Mouse (Mus musculus): ENCODE results near the gene Gimap4. TPM values are rescaled to one million over a fixed set of nuclear protein-coding genes. Genes with fewer than 3 reads are reported as not detected.

Gene Gimap4
- polyA plus RNA-seq, 1 experiment from 2014 or later, result 3.3 TPM

DNA sequence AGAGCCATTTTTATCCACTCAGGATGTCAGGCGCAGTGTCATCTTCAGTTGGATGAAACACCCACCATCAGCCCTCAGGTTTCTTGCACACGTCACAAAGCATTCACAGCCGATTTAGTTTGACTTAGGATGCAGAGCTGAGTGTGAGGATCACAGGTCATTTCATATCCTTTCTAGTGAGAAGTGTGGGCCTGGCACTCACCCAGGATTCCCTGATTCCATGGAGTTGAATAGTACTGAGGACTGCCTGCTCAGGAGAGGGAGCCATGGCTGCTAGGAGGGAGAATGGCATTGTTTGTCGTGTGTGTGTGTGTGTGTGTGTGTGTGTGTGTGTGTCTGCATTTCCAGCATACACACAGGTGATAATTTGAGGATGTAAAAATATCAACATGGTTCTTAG, 36.0 kb downstream of the Gimap4 start:
- 84% methylated on average over 4 of the region's 4 CpGs for WGBS
- ATAC-seq (ENCODE audit: low read depth), result no peak
- H3K27me3 ChIP-seq, result no peaks in the 10 kb centered on the region
- no peak overlapping the region for H3K4me3 ChIP-seq
- H3K4me1 ChIP-seq (replicated peaks), result no peaks in the 10 kb centered on the region
- no peaks in the 10 kb centered on the region for H3K36me3 ChIP-seq
- no peak overlapping the region for H3K27ac ChIP-seq (replicated peaks)
- no peak overlapping the region for H3K9ac ChIP-seq
- H3K4me2 ChIP-seq, result no peak overlapping the region
- H3K9me3 ChIP-seq, result no peaks in the 10 kb centered on the region

DNA sequence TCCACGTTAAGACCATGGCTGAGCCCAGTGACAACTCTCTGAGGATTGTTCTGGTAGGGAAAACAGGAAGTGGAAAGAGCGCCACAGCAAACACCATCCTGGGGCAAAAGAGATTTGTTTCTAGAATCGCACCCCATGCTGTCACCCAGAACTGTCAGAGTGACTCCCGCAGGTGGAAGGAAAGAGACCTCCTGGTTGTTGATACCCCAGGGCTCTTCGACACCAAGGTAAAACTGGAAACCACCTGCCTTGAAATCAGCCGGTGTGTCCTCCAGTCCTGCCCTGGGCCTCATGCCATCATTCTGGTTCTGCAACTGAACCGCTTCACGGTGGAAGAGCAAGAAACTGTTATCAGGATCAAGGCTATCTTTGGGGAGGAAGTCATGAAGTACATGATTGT, 39.1 kb downstream of the Gimap4 start:
- no peaks in the 10 kb centered on the region for H3K36me3 ChIP-seq
- no peak overlapping the region for H3K4me3 ChIP-seq
- 88% methylated on average over 8 of the region's 8 CpGs for WGBS
- H3K27me3 ChIP-seq, result no peaks in the 10 kb centered on the region
- no peak overlapping the region for H3K4me2 ChIP-seq
- H3K4me1 ChIP-seq (replicated peaks), result peaks cover 5% of the 10 kb centered on the region; the same call in 1 of the 2 replicates
- H3K27ac ChIP-seq (replicated peaks), result no peak overlapping the region
- no peak overlapping the region for H3K9ac ChIP-seq
- no peak for ATAC-seq (ENCODE audit: low read depth)
- H3K9me3 ChIP-seq, result no peaks in the 10 kb centered on the region

GRCm38 (mm10) chr6:48725476-48725875, 41.1 kb downstream of the Gimap4 start:
- Histone ChIP-seq H3K4me1 (replicated peaks) (peaks cover 5% of the 10 kb centered on the region; the same call in 1 of the 2 replicates), H3K36me3 (no peaks in the 10 kb centered on the region), H3K4me2 (no peak overlapping the region), H3K27ac (replicated peaks) (no peak overlapping the region), H3K4me3 (no peak overlapping the region), H3K27me3 (no peaks in the 10 kb centered on the region), H3K9ac (no peak overlapping the region), H3K9me3 (no peaks in the 10 kb centered on the region)
- ATAC-seq (ENCODE audit: low read depth), result no peak
- WGBS, result 0% methylated on average over 1 of the region's 1 CpGs

- Histone ChIP-seq H3K9ac (no peak overlapping the region), H3K27me3 (no peaks in the 10 kb centered on the region), H3K9me3 (no peaks in the 10 kb centered on the region), H3K4me3 (no peak overlapping the region), H3K4me2 (no peak overlapping the region), H3K27ac (replicated peaks) (no peak overlapping the region), H3K4me1 (replicated peaks) (peaks cover 5% of the 10 kb centered on the region; the same call in 1 of the 2 replicates), H3K36me3 (no peaks in the 10 kb centered on the region)
- ATAC-seq (ENCODE audit: low read depth), result no peak
- WGBS, result 89% methylated on average over 5 of the region's 5 CpGs
Measured at GRCm38 (mm10) chr6:48727761-48728160, 43.4 kb downstream of the Gimap4 start.

- no peak overlapping the region for H3K4me2 ChIP-seq
- H3K36me3 ChIP-seq, result no peaks in the 10 kb centered on the region
- H3K9me3 ChIP-seq, result no peaks in the 10 kb centered on the region
- ATAC-seq (ENCODE audit: low read depth), result no peak
- no peak overlapping the region for H3K4me3 ChIP-seq
- H3K9ac ChIP-seq, result no peak overlapping the region
- H3K4me1 ChIP-seq (replicated peaks), result no peaks in the 10 kb centered on the region
- H3K27ac ChIP-seq (replicated peaks), result no peak overlapping the region
- 60% methylated on average over 8 of the region's 8 CpGs for WGBS
- no peaks in the 10 kb centered on the region for H3K27me3 ChIP-seq
Measured at GRCm38 (mm10) chr6:48732864-48733304, 48.5 kb downstream of the Gimap4 start.

DNA sequence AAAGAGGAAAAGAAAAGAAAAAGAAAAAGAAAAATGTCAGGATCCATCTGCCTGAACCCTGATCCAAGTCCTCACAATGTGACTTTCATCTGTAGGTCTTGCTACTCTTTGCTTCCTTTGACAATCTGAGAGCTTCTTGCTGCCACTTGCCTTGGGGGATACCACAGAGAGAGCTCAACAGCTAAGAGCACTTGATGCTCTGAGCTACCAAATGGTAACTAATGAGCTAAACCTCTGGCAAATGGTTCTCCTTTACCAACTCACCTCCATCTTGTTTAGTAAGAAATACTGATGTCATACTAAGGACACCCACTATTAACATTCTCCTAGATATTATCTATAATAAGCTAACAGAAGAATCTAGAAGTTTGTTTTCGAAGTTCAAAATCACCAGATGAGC, 49.3 kb downstream of the Gimap4 start:
- no peak overlapping the region for H3K9ac ChIP-seq
- H3K4me3 ChIP-seq, result no peak overlapping the region
- H3K4me1 ChIP-seq (replicated peaks), result no peaks in the 10 kb centered on the region
- H3K4me2 ChIP-seq, result no peak overlapping the region
- H3K9me3 ChIP-seq, result no peaks in the 10 kb centered on the region
- H3K36me3 ChIP-seq, result no peaks in the 10 kb centered on the region
- WGBS, result 80% methylated on average over 1 of the region's 1 CpGs
- H3K27ac ChIP-seq (replicated peaks), result no peak overlapping the region
- H3K27me3 ChIP-seq, result no peaks in the 10 kb centered on the region
- ATAC-seq (ENCODE audit: low read depth), result no peak

- H3K4me1 ChIP-seq (replicated peaks), result peaks cover 3% of the 10 kb centered on the region; the same call in 1 of the 2 replicates
- H3K27ac ChIP-seq (replicated peaks), result no peak overlapping the region
- H3K9ac ChIP-seq, result no peak overlapping the region
- H3K27me3 ChIP-seq, result peaks cover 20% of the 10 kb centered on the region
- WGBS, result 81% methylated on average over 2 of the region's 2 CpGs
- no peak overlapping the region for H3K4me2 ChIP-seq
- no peak overlapping the region for H3K4me3 ChIP-seq
- no peaks in the 10 kb centered on the region for H3K36me3 ChIP-seq
- no peak for ATAC-seq (ENCODE audit: low read depth)
- H3K9me3 ChIP-seq, result no peaks in the 10 kb centered on the region
Measured at GRCm38 (mm10) chr6:48737053-48737452, 52.7 kb downstream of the Gimap4 start.

- Histone ChIP-seq H3K4me2 (no peak overlapping the region), H3K27ac (replicated peaks) (no peak overlapping the region), H3K27me3 (peaks cover 26% of the 10 kb centered on the region), H3K4me3 (no peak overlapping the region), H3K9ac (no peak overlapping the region), H3K36me3 (no peaks in the 10 kb centered on the region), H3K9me3 (no peaks in the 10 kb centered on the region), H3K4me1 (replicated peaks) (peaks cover 10% of the 10 kb centered on the region)
- no peak for ATAC-seq (ENCODE audit: low read depth)
- 91% methylated on average over 5 of the region's 5 CpGs for WGBS
Measured at GRCm38 (mm10) chr6:48737688-48738087, 53.3 kb downstream of the Gimap4 start.

GRCm38 (mm10) chr6:48738961-48739779, 54.8 kb downstream of the Gimap4 start, which contains the start of gene Gimap1:
Gene Gimap1 (plus strand): TSS chr6:48739054.
- no peaks in the 10 kb centered on the region for H3K36me3 ChIP-seq
- no peak within 1 kb of the TSS for H3K27ac ChIP-seq (replicated peaks)
- WGBS, result 83% methylated on average over 15 of the region's 15 CpGs
- H3K4me3 ChIP-seq, result no peak within 1 kb of the TSS
- H3K9ac ChIP-seq, result peak within 1 kb of the TSS; percentile 22; the same call in 1 of the 2 replicates
- H3K4me1 ChIP-seq (replicated peaks), result peaks cover 15% of the 10 kb centered on the region
- H3K9me3 ChIP-seq, result no peaks in the 10 kb centered on the region
- H3K27me3 ChIP-seq, result peaks cover 40% of the 10 kb centered on the region
- ATAC-seq (ENCODE audit: low read depth), result no peak
- H3K4me2 ChIP-seq, result no peak within 1 kb of the TSS

DNA sequence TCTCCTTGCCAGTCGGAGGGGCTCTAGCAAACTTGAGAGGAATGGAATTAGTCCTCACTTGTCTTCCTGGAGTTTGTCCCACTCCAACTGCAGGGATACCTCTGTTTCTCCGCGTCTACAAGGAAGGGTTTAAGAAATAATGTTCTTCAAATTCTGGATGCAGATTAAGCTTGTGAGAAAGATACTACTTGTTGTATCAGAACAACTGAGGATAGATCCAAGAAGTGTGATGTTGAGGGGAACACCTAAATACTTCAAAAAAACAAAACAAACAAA, 55.4 kb downstream of the Gimap4 start:
- Histone ChIP-seq H3K4me1 (replicated peaks) (peaks cover 15% of the 10 kb centered on the region), H3K4me2 (no peak overlapping the region), H3K27ac (replicated peaks) (no peak overlapping the region), H3K9ac (no peak overlapping the region), H3K9me3 (no peaks in the 10 kb centered on the region), H3K27me3 (peaks cover 45% of the 10 kb centered on the region), H3K4me3 (no peak overlapping the region), H3K36me3 (no peaks in the 10 kb centered on the region)
- no peak for ATAC-seq (ENCODE audit: low read depth)
- WGBS, result 92% methylated on average over 3 of the region's 3 CpGs

DNA sequence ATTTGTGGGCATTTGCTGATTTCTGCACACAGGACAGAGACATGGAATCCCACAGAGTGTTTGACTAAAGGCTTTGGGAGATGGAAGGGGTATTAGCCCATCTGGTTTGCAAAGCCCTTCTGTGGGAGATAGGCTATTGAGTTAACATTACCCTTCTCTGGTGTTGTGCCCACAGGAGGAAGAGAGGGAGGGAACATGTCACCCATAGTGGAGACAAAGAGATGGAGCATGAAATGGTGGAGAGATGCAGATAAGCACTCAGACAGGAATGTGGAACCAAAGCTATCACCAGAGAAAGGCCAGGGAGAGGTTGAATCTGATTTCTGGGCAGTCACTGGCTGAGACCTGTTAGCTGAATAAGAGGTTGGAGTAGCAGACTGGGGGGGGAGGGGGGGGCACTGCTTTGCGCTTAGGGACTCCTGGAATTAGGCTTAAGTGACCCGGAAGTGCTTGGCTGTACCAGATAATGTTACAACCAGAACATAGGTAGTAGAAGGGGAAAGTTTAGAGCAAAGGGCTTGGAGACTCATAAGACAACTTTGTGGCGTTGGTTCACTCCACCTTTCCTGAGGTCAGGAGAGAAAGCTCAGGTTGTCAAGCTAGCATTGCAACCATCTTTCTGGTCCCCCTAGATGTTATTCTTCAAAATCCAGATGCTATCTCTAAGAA, 56.3 kb downstream of the Gimap4 start:
- no peaks in the 10 kb centered on the region for H3K9me3 ChIP-seq
- H3K27ac ChIP-seq (replicated peaks), result no peak overlapping the region
- H3K4me3 ChIP-seq, result no peak overlapping the region
- no peaks in the 10 kb centered on the region for H3K36me3 ChIP-seq
- peaks cover 51% of the 10 kb centered on the region for H3K27me3 ChIP-seq
- ATAC-seq (ENCODE audit: low read depth), result no peak
- H3K4me2 ChIP-seq, result no peak overlapping the region
- no peak overlapping the region for H3K9ac ChIP-seq
- WGBS, result 83% methylated on average over 3 of the region's 3 CpGs
- peaks cover 15% of the 10 kb centered on the region for H3K4me1 ChIP-seq (replicated peaks)

- Histone ChIP-seq H3K4me1 (replicated peaks) (peaks cover 15% of the 10 kb centered on the region), H3K4me3 (no peak overlapping the region), H3K36me3 (no peaks in the 10 kb centered on the region), H3K9ac (no peak overlapping the region), H3K9me3 (no peaks in the 10 kb centered on the region), H3K4me2 (no peak overlapping the region), H3K27ac (replicated peaks) (no peak overlapping the region), H3K27me3 (peaks cover 52% of the 10 kb centered on the region)
- no peak for ATAC-seq (ENCODE audit: low read depth)
- WGBS, result 20% methylated on average over 3 of the region's 3 CpGs
Measured at GRCm38 (mm10) chr6:48741273-48741672, 56.9 kb downstream of the Gimap4 start.

All from neural tube, embryonic 13.5 days (tissue).